Mouse (Mus musculus) small intestine, adult 2 months (tissue): Measurements from ENCODE around the gene Sphk2. TPM values are rescaled to one million over a fixed set of nuclear protein-coding genes. Genes with fewer than 3 reads are reported as not detected.
A peak's percentile ranks its signal among the peaks of the same experiment; 100 is the strongest.

Source experiments
- H3K27ac ChIP-seq: fragments of 200-500 bp; 2 replicates; pipeline ENCODE4 v1.5.1; 2012; ENCODE audit warnings: low read depth, low read length, control low read depth, inconsistent platforms; ENCODE audit not compliant: insufficient read depth
- H3K27me3 ChIP-seq: fragments of 200-500 bp; 2 replicates; pipeline ENCODE4 v1.6.1; 2012; ENCODE audit warnings: mild to moderate bottlenecking, moderate library complexity, low read length, inconsistent platforms; ENCODE audit not compliant: control insufficient read depth, insufficient read depth
- H3K36me3 ChIP-seq: fragments of 200-500 bp; 2 replicates; pipeline ENCODE4 v1.6.1; 2012; ENCODE audit warnings: mild to moderate bottlenecking, low read length, control low read depth, inconsistent platforms; ENCODE audit not compliant: control insufficient read depth, insufficient read depth
- H3K4me1 ChIP-seq: fragments of 200-500 bp; 2 replicates; pipeline ENCODE4 v1.6.1; 2012; ENCODE audit warnings: low read length, inconsistent platforms, mixed read lengths; ENCODE audit not compliant: control insufficient read depth, insufficient read depth, insufficient read length
- H3K4me3 ChIP-seq: fragments of 200-500 bp; 2 replicates; pipeline ENCODE4 v1.5.1; 2012; ENCODE audit warnings: low read depth, mild to moderate bottlenecking, control low read depth, inconsistent platforms, low read length, moderate library complexity
- CTCF ChIP-seq: fragments of 200-500 bp; IDR thresholded peaks from 2 replicates; pipeline ENCODE4 v1.5.1; 2012; ENCODE audit warnings: low read depth, mild to moderate bottlenecking, control low read depth, inconsistent platforms, low read length, moderate library complexity, mixed read lengths; ENCODE audit not compliant: insufficient replicate concordance, insufficient read length; ENCODE audit errors: extremely low read depth
- POLR2A ChIP-seq: fragments of 200-500 bp; IDR thresholded peaks from 2 replicates; pipeline ENCODE4 v1.6.1; 2012; ENCODE audit warnings: low read depth, mild to moderate bottlenecking, control low read depth, inconsistent platforms, low read length, moderate library complexity
- WGBS: fragments of 180-500 bp; shearing (Covaris S2); methylation state at CpG from one replicate; pipeline ENCODE4 v1.1.7; 2018; 5-methylcytosine and 5-hydroxymethylcytosine counted together
- polyA plus RNA-seq: library from polyadenylated mRNA; depleted of rRNA; stranded (reverse); fragments of >200 nt; gene quantifications from 2 replicates; pipeline ENCODE4 v1.2.3, GENCODE M21; 2012

Gene Sphk2
- polyA plus RNA-seq, 1 experiment: 164 TPM

DNA sequence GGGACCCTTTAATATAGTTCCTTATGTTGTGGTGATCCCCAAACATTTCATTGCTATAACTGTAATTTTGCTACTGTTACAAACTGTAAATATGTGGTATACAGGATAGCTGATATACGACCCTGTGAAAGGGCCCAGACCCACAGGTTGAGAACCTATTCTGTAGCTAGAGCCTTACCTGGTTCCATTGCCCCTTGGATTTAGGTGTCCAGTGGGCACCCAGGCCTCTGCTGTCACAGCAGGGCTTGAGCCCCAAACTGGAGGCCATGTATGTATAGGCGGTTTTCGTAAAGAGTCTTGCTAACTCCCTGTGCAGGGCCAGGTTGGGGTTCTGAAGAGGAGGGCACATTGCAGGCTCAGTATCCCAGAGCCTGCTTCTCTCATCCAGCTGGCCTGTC is 1.3 kb downstream of the Sphk2 start:
- TF ChIP-seq POLR2A: no peak
- no peak for TF ChIP-seq CTCF
- peaks cover 29% of the 10 kb centered on the region for H3K4me1 ChIP-seq
- H3K27me3 ChIP-seq: no peaks in the 10 kb centered on the region
- H3K36me3 ChIP-seq: peaks cover 31% of the 10 kb centered on the region
- 0 out of 2 replicates have a peak overlapping the region, but pooled peaks have one; percentile 11 for H3K4me3 ChIP-seq
- no peak overlapping the region for H3K27ac ChIP-seq
- WGBS: 80% methylated on average over 3 of the region's 3 CpGs

DNA sequence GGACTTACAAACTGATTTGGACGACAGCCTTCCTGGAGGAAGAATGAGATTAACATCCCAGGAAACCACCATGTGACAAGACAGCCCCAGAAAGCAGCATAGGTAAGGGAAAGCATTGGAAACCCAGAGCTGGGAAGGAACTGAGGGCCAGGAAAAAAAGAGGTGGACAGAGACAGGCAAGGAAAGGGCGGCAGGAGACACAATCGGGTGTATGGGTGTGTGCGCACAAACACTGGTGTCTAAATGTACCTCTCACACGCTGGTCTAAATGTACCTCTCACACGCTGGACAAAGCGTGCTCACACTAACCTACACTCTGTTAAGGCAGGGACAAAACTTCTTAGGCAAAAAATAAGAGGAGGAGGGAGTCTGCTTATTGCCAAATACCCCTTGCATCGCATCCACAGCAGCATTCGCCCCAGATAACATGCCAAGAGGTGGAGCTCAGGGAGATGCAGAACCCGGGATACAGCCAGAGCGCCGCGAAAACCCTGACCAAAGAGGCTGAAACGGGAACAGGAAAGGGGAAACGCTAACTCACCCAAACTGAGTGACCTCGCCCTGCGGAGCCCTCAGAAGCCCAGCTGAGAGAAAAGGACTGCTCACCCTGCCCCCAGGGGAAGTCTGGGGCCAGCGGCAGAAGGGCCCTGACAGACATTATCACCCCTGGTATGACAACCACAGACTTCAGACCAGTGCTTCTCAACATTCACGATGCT is 1.9 kb downstream of the Sphk2 start:
- Histone ChIP-seq H3K4me1 (peaks cover 34% of the 10 kb centered on the region), H3K4me3 (peak overlapping the region; percentile 43), H3K27me3 (no peaks in the 10 kb centered on the region), H3K27ac (peak overlapping the region; percentile 72), H3K36me3 (peaks cover 36% of the 10 kb centered on the region)
- TF ChIP-seq POLR2A (no peak), CTCF (no peak)
- 63% methylated on average over 19 of the region's 19 CpGs for WGBS

DNA sequence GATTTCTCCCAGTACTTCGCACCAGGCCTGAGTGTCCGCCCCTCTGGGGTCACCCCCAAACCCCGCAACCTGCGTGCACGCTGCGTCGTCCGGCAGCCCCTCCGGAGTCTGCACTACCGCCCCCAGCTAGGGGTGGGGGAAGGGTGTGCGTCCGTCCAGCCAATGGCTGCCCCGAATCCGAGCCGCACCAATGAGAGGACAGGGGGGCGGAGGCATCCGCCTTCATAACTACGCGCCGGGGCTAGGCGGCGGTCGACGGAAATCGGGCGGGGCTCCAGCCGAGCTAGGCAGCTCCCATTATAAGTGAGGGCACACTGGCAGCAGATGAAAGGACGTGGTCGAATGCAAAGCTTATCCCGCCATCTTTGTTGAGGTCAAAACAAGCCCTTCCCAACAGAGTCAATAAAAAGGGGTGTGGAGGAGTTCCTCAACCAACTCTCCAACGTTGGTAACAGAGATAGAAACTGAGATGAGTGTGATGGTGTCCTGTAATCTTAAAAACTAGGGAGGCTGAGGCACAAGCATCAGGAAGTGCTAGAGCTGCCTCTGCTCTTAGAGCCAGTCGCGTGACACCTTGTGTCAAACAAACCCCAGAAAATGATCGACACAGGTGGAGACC is 2.6 kb downstream of the Sphk2 start, which contains the start of gene Rpl18:
Rpl18 (plus strand) TSS at position 368 of the 619 bp plus-strand sequence.
- Histone ChIP-seq H3K27ac (peak within 1 kb of the TSS; percentile 99), H3K4me3 (peak within 1 kb of the TSS; percentile 69), H3K4me1 (peaks cover 36% of the 10 kb centered on the region), H3K27me3 (no peaks in the 10 kb centered on the region), H3K36me3 (peaks cover 39% of the 10 kb centered on the region)
- WGBS: 2% methylated on average over 34 of the region's 34 CpGs
- no peak; the same call in 1 of the 2 replicates for TF ChIP-seq POLR2A
- no peak for TF ChIP-seq CTCF

DNA sequence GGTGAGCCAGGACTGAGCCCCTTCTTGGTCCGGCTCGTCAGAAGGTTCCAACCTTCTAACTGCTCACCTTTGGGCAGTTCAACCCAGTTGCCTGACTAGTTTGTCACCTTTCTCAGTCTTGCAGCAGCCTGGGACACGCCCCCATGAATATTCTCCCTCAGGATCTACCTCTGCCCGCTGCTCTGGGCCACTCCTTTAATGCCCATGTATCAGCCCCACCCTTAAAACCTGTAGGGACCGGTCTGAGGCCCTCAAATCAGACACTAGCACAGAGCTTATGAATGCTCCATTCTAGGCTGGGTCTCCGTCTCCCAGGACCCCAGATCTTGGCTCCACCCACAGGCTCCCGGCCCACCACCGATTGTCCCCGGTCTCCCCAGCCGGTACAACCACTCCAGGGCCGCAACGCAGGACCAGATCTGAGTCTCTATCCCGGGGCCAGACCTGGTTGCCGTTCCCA is 3.1 kb downstream of the Sphk2 start:
- WGBS: 2% methylated on average over 14 of the region's 14 CpGs
- Histone ChIP-seq H3K27me3 (no peaks in the 10 kb centered on the region), H3K36me3 (peaks cover 40% of the 10 kb centered on the region), H3K4me1 (peaks cover 38% of the 10 kb centered on the region), H3K27ac (peak overlapping the region; percentile 99), H3K4me3 (peak overlapping the region; percentile 69)
- TF ChIP-seq CTCF: no peak
- TF ChIP-seq POLR2A: peak; percentile 81; the same call in 1 of the 2 replicates

DNA sequence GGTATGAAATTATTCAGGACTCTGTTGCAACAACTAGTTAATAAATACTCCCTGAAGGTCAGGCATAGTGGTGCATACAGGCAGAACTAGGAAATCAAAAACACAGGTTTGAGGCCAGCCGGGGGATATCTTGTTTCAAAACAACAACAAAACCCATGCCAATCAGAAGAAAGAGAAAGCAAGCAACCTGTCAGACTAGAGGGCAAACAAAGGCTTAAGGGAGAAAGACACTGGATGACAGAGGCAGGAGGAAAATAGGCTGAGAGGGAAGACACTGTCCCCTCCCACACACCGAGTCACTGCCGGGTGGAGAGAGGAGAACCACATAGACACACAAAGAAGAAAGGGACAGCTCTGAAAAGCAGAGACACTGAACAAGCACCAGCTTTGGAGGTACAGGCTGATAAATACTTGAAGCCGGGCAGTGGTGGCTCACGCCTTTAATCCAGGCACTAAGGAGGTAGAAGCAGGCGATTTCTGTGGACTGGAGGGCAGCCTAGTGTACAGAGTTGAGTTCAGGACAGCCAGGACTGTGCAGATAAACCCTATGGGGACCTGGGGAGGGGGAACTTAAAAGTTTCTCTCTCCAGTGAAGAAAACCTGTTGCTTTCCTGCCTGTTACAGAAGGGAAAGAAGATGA is 3.8 kb downstream of the Sphk2 start:
- TF ChIP-seq POLR2A: no peak
- TF ChIP-seq CTCF: no peak
- H3K27ac ChIP-seq: peak overlapping the region; percentile 99
- peaks cover 41% of the 10 kb centered on the region for H3K4me1 ChIP-seq
- H3K4me3 ChIP-seq: peak overlapping the region; percentile 69
- peaks cover 42% of the 10 kb centered on the region for H3K36me3 ChIP-seq
- no peaks in the 10 kb centered on the region for H3K27me3 ChIP-seq
- 24% methylated on average over 6 of the region's 6 CpGs for WGBS

DNA sequence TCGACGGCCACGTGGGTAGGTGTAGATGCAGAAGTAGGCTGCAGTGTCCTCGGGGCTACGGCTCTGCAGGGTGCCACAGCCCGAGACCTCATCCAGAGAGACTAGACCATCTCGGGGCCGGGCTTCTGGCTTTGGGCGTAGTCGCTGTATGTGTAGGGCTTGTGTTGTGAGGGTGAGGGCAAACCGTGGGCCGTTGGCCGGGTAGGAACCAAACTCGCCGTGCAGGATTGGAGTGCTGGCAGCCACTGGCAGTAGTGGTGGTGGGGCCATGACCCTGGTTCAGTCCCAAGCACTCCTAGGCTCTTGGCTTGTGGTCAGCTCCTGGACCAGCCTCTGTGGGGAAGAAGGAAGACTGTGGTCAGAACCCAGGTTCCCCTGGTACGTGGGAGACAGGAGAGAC is 4.4 kb downstream of the Sphk2 start:
- no peaks in the 10 kb centered on the region for H3K27me3 ChIP-seq
- peak overlapping the region; percentile 59 for H3K4me3 ChIP-seq
- no peak for TF ChIP-seq CTCF
- TF ChIP-seq POLR2A: no peak
- 31% methylated on average over 16 of the region's 16 CpGs for WGBS
- H3K27ac ChIP-seq: peak overlapping the region; percentile 99
- peaks cover 47% of the 10 kb centered on the region for H3K4me1 ChIP-seq
- peaks cover 48% of the 10 kb centered on the region for H3K36me3 ChIP-seq
